Mouse (Mus musculus) neural tube, embryonic 14.5 days (tissue): ENCODE measurements around the gene Pnmt. TPM values are rescaled to one million over a fixed set of nuclear protein-coding genes. Genes with fewer than 3 reads are reported as not detected.

Source experiments
- polyA plus RNA-seq: library from polyadenylated mRNA; unstranded; fragments of >200 nt; fragmentation: Nextera tagmentation; extraction: Ambion mirVana; gene quantifications from 2 replicates; pipeline ENCODE4 v1.2.1, GENCODE M21; 2014

Pnmt gene
- polyA plus RNA-seq, 1 experiment from 2014 or later, result 2.6 TPM

Other genes with a start within 250 kb of the Pnmt start
- 21.1 and 26.2 TPM in 2 replicates for gene Fbxl20, start 236.0 kb upstream of the Pnmt start, polyA plus RNA-seq
- 56.7 and 61.1 TPM in 2 replicates for gene Med1, start 193.2 kb upstream of the Pnmt start, polyA plus RNA-seq
- gene Cdk12, start 183.4 kb upstream of the Pnmt start, polyA plus RNA-seq, result 11.3 TPM in 2 replicates
- gene Neurod2, start 56.8 kb upstream of the Pnmt start, polyA plus RNA-seq, result 25.3 and 25.5 TPM in 2 replicates
- gene Ppp1r1b, start 38.0 kb upstream of the Pnmt start, polyA plus RNA-seq, result 1.3 and 2.4 TPM in 2 replicates
- gene Stard3, start 28.1 kb upstream of the Pnmt start, polyA plus RNA-seq, result 28.0 and 35.6 TPM in 2 replicates
- gene Tcap, start 2.6 kb upstream of the Pnmt start, polyA plus RNA-seq, result 0.29 and 0.39 TPM in 2 replicates
- 5.8 and 6.2 TPM in 2 replicates for gene Pgap3, start 14.0 kb downstream of the Pnmt start, polyA plus RNA-seq
- 5.9 and 9.1 TPM in 2 replicates for gene Erbb2, start 26.0 kb downstream of the Pnmt start, polyA plus RNA-seq
- gene Mien1, start 52.5 kb downstream of the Pnmt start, polyA plus RNA-seq, result 234 and 247 TPM in 2 replicates
- 0.86 and 0.97 TPM in 2 replicates for gene Grb7, start 59.9 kb downstream of the Pnmt start, polyA plus RNA-seq
- gene Ikzf3, start 159.6 kb downstream of the Pnmt start, polyA plus RNA-seq, result 0.20 and 0.22 TPM in 2 replicates
- gene Zpbp2, start 164.6 kb downstream of the Pnmt start, polyA plus RNA-seq, result not detected in 2 replicates
- 14.5 and 16.2 TPM in 2 replicates for gene Ormdl3, start 200.9 kb downstream of the Pnmt start, polyA plus RNA-seq
- gene Lrrc3c, start 211.8 kb downstream of the Pnmt start, polyA plus RNA-seq, result not detected in 2 replicates
- 0.37 and 0.76 TPM in 2 replicates for gene Gm12355, start 239.2 kb downstream of the Pnmt start, polyA plus RNA-seq
- gene Gsdma3, start 239.9 kb downstream of the Pnmt start, polyA plus RNA-seq, result not detected in 2 replicates